Mouse (Mus musculus): Measurements from ENCODE around the gene Apold1. TPM values are rescaled to one million over a fixed set of nuclear protein-coding genes. Genes with fewer than 3 reads are reported as not detected.

Gene Apold1
- polyA plus RNA-seq, 1 experiment, result 0.03 TPM

- H3K36me3 ChIP-seq (ENCODE audit: control insufficient read depth), result peaks cover 88% of the 10 kb centered on the region
Observed at GRCm38 (mm10) chr6:134947311-134948087, 34.0 kb upstream of the Apold1 start.

GRCm38 (mm10) chr6:134948522-134949061 is 32.9 kb upstream of the Apold1 start:
- peaks cover 87% of the 10 kb centered on the region for H3K36me3 ChIP-seq (ENCODE audit: control insufficient read depth)
- H3K4me3 ChIP-seq (replicated peaks), result no peak overlapping the region
- peaks cover 45% of the 10 kb centered on the region for H3K4me1 ChIP-seq (ENCODE audit: control insufficient read depth)
- H3K27me3 ChIP-seq (ENCODE audit: control insufficient read depth), result no peaks in the 10 kb centered on the region
- TF ChIP-seq TAL1 (IDR thresholded peaks at IDR 0.05; ENCODE audit: low read length) (no peak), GATA1 (IDR thresholded peaks at IDR 0.05; ENCODE audit: low read length) (no peak)
- no peaks in the 10 kb centered on the region for H3K9me3 ChIP-seq (ENCODE audit: control insufficient read depth, low read length)

More at GRCm38 (mm10) chr6:134947311-134948087, 34.0 kb upstream of the Apold1 start:
- TF ChIP-seq GATA1 (IDR thresholded peaks at IDR 0.05; ENCODE audit: low read length) (no peak), TAL1 (IDR thresholded peaks at IDR 0.05; ENCODE audit: low read length) (no peak)
- H3K4me1 ChIP-seq (ENCODE audit: control insufficient read depth), result peaks cover 47% of the 10 kb centered on the region
- no peak overlapping the region for H3K4me3 ChIP-seq (replicated peaks)
- no peaks in the 10 kb centered on the region for H3K9me3 ChIP-seq (ENCODE audit: control insufficient read depth, low read length)
- no peaks in the 10 kb centered on the region for H3K27me3 ChIP-seq (ENCODE audit: control insufficient read depth)

- TF ChIP-seq GATA1 (IDR thresholded peaks at IDR 0.05; ENCODE audit: low read length) (no peak), TAL1 (IDR thresholded peaks at IDR 0.05; ENCODE audit: low read length) (no peak)
- Histone ChIP-seq H3K4me3 (replicated peaks) (no peak overlapping the region), H3K36me3 (ENCODE audit: control insufficient read depth) (peaks cover 87% of the 10 kb centered on the region), H3K27me3 (ENCODE audit: control insufficient read depth) (no peaks in the 10 kb centered on the region), H3K4me1 (ENCODE audit: control insufficient read depth) (peaks cover 42% of the 10 kb centered on the region), H3K9me3 (ENCODE audit: control insufficient read depth, low read length) (no peaks in the 10 kb centered on the region)
Observed at GRCm38 (mm10) chr6:134949241-134949640, 32.3 kb upstream of the Apold1 start.

GRCm38 (mm10) chr6:134951364-134951763 is 30.2 kb upstream of the Apold1 start:
- H3K36me3 ChIP-seq (ENCODE audit: control insufficient read depth), result peaks cover 90% of the 10 kb centered on the region
- no peak for TF ChIP-seq GATA1 (IDR thresholded peaks at IDR 0.05; ENCODE audit: low read length)

GRCm38 (mm10) chr6:134953976-134954375 is 27.5 kb upstream of the Apold1 start:
- Histone ChIP-seq H3K9me3 (ENCODE audit: control insufficient read depth, low read length) (no peaks in the 10 kb centered on the region), H3K4me3 (replicated peaks) (no peak overlapping the region), H3K27me3 (ENCODE audit: control insufficient read depth) (no peaks in the 10 kb centered on the region), H3K36me3 (ENCODE audit: control insufficient read depth) (peaks cover 87% of the 10 kb centered on the region), H3K4me1 (ENCODE audit: control insufficient read depth) (peaks cover 19% of the 10 kb centered on the region)
- no peak for TF ChIP-seq GATA1 (IDR thresholded peaks at IDR 0.05; ENCODE audit: low read length)
- TF ChIP-seq TAL1 (IDR thresholded peaks at IDR 0.05; ENCODE audit: low read length), result no peak

More at GRCm38 (mm10) chr6:134951364-134951763, 30.2 kb upstream of the Apold1 start:
- H3K4me3 ChIP-seq (replicated peaks), result no peak overlapping the region
- H3K4me1 ChIP-seq (ENCODE audit: control insufficient read depth), result peaks cover 35% of the 10 kb centered on the region
- no peaks in the 10 kb centered on the region for H3K9me3 ChIP-seq (ENCODE audit: control insufficient read depth, low read length)
- H3K27me3 ChIP-seq (ENCODE audit: control insufficient read depth), result no peaks in the 10 kb centered on the region

- Histone ChIP-seq H3K9me3 (ENCODE audit: control insufficient read depth, low read length) (no peaks in the 10 kb centered on the region), H3K4me1 (ENCODE audit: control insufficient read depth) (peaks cover 4% of the 10 kb centered on the region), H3K36me3 (ENCODE audit: control insufficient read depth) (peaks cover 73% of the 10 kb centered on the region), H3K27me3 (ENCODE audit: control insufficient read depth) (no peaks in the 10 kb centered on the region), H3K4me3 (replicated peaks) (no peak overlapping the region)
- TF ChIP-seq GATA1 (IDR thresholded peaks at IDR 0.05; ENCODE audit: low read length) (no peak), TAL1 (IDR thresholded peaks at IDR 0.05; ENCODE audit: low read length) (no peak)
Observed at GRCm38 (mm10) chr6:134956388-134956787, 25.1 kb upstream of the Apold1 start.

GRCm38 (mm10) chr6:134961286-134961685 is 20.2 kb upstream of the Apold1 start:
- Histone ChIP-seq H3K27me3 (ENCODE audit: control insufficient read depth) (no peaks in the 10 kb centered on the region), H3K36me3 (ENCODE audit: control insufficient read depth) (peaks cover 29% of the 10 kb centered on the region), H3K4me3 (replicated peaks) (no peak overlapping the region), H3K4me1 (ENCODE audit: control insufficient read depth) (no peaks in the 10 kb centered on the region; the same call in 1 of the 2 replicates), H3K9me3 (ENCODE audit: control insufficient read depth, low read length) (no peaks in the 10 kb centered on the region)
- TF ChIP-seq GATA1 (IDR thresholded peaks at IDR 0.05; ENCODE audit: low read length) (no peak), TAL1 (IDR thresholded peaks at IDR 0.05; ENCODE audit: low read length) (no peak)

GRCm38 (mm10) chr6:134961858-134962517 is 19.5 kb upstream of the Apold1 start:
- Histone ChIP-seq H3K36me3 (ENCODE audit: control insufficient read depth) (peaks cover 24% of the 10 kb centered on the region), H3K4me1 (ENCODE audit: control insufficient read depth) (no peaks in the 10 kb centered on the region; the same call in 1 of the 2 replicates), H3K9me3 (ENCODE audit: control insufficient read depth, low read length) (no peaks in the 10 kb centered on the region), H3K27me3 (ENCODE audit: control insufficient read depth) (no peaks in the 10 kb centered on the region), H3K4me3 (replicated peaks) (no peak overlapping the region)
- TF ChIP-seq TAL1 (IDR thresholded peaks at IDR 0.05; ENCODE audit: low read length), result no peak
- no peak for TF ChIP-seq GATA1 (IDR thresholded peaks at IDR 0.05; ENCODE audit: low read length)

- Histone ChIP-seq H3K27me3 (ENCODE audit: control insufficient read depth) (no peaks in the 10 kb centered on the region), H3K36me3 (ENCODE audit: control insufficient read depth) (peaks cover 20% of the 10 kb centered on the region), H3K4me1 (ENCODE audit: control insufficient read depth) (no peaks in the 10 kb centered on the region; the same call in 1 of the 2 replicates), H3K4me3 (replicated peaks) (no peak overlapping the region), H3K9me3 (ENCODE audit: control insufficient read depth, low read length) (no peaks in the 10 kb centered on the region)
- TF ChIP-seq GATA1 (IDR thresholded peaks at IDR 0.05; ENCODE audit: low read length), result no peak
- TF ChIP-seq TAL1 (IDR thresholded peaks at IDR 0.05; ENCODE audit: low read length), result no peak
Observed at GRCm38 (mm10) chr6:134962518-134962893, 19.0 kb upstream of the Apold1 start.
